Mouse (Mus musculus) mesoderm, embryonic 11.5 days (tissue): ENCODE measurements at regions not wholly inside any gene's neighbourhood (a gene's known extent, or its start where the extent isn't known, plus 50 kb on each side); places are given as distances from the start of the nearest gene placed in this dataset.
"Not testable (repeated sequence)": the region's sequence is repeated elsewhere in the genome, so short reads cannot be mapped to it uniquely, and the experiment has no call there.

Experiments
- DNase-seq: peaks from one replicate; pipeline ENCODE4 v3.0.0-alpha.2; 2012; ENCODE audit warnings: low read depth, low spot score

GRCm38 (mm10) chr2:135525779-135526178, 133.0 kb upstream of the Plcb4 start:
- DNase-seq = no peak

GRCm38 (mm10) chr2:135529619-135530018, 129.2 kb upstream of the Plcb4 start:
- DNase-seq = no peak

GRCm38 (mm10) chr2:135536303-135536871, 122.4 kb upstream of the Plcb4 start:
- DNase-seq = no peak

- DNase-seq = no peak
These were observed 120.8 kb upstream of the Plcb4 start for GRCm38 (mm10) chr2:135538022-135538421.

GRCm38 (mm10) chr2:135541058-135541457, 117.8 kb upstream of the Plcb4 start:
- DNase-seq = no peak

GRCm38 (mm10) chr2:135541930-135542329, 116.9 kb upstream of the Plcb4 start:
- DNase-seq = no peak

GRCm38 (mm10) chr2:135544882-135545281, 113.9 kb upstream of the Plcb4 start:
- no peak for DNase-seq

GRCm38 (mm10) chr2:135547966-135548365, 110.8 kb upstream of the Plcb4 start:
- no peak for DNase-seq

- no peak for DNase-seq
These were observed 105.8 kb upstream of the Plcb4 start for GRCm38 (mm10) chr2:135553031-135553430.

- DNase-seq = not testable (repeated sequence)
These were observed 100.8 kb upstream of the Plcb4 start for GRCm38 (mm10) chr2:135558026-135558425.

- no peak for DNase-seq
These were observed 99.5 kb upstream of the Plcb4 start for GRCm38 (mm10) chr2:135559328-135559727.

- DNase-seq = no peak
These were observed 98.7 kb upstream of the Plcb4 start for GRCm38 (mm10) chr2:135559933-135560710.

GRCm38 (mm10) chr2:135560856-135561255, 98.0 kb upstream of the Plcb4 start:
- DNase-seq = no peak

GRCm38 (mm10) chr2:135561716-135562115, 97.1 kb upstream of the Plcb4 start:
- no peak for DNase-seq

- DNase-seq = no peak
These were observed 96.5 kb upstream of the Plcb4 start for GRCm38 (mm10) chr2:135562140-135562890.

- DNase-seq = no peak
These were observed 94.6 kb upstream of the Plcb4 start for GRCm38 (mm10) chr2:135564231-135564630.

- no peak for DNase-seq
These were observed 90.5 kb upstream of the Plcb4 start for GRCm38 (mm10) chr2:135568350-135568749.

- no peak for DNase-seq
These were observed 87.2 kb upstream of the Plcb4 start for GRCm38 (mm10) chr2:135571599-135571998.

GRCm38 (mm10) chr2:135577228-135577627, 81.6 kb upstream of the Plcb4 start:
- DNase-seq = no peak

- no peak for DNase-seq
These were observed 80.7 kb upstream of the Plcb4 start for GRCm38 (mm10) chr2:135578135-135578534.

GRCm38 (mm10) chr2:135579514-135579913, 79.3 kb upstream of the Plcb4 start:
- no peak for DNase-seq

- DNase-seq = no peak
These were observed 78.8 kb upstream of the Plcb4 start for GRCm38 (mm10) chr2:135580051-135580450.

- no peak for DNase-seq
These were observed 76.5 kb upstream of the Plcb4 start for GRCm38 (mm10) chr2:135582341-135582740.
